Mouse (Mus musculus) frontal cortex, postnatal 14 days (tissue): ENCODE results near the gene C1qbp.
A peak's percentile ranks its signal among the peaks of the same experiment; 100 is the strongest.

ENCODE experiments used
- DNase-seq, 2 experiments: peaks; one replicate each; pipeline ENCODE4 v3.0.0; 2022; ENCODE audit warnings: low spot score in 2 of 2

C1qbp gene

GRCm38 (mm10) chr11:70982557-70983228 is at the start of gene C1qbp:
TSS of gene C1qbp (minus strand) at chr11:70983026.
- DNase-seq: peak; percentile 81 to 90

DNA sequence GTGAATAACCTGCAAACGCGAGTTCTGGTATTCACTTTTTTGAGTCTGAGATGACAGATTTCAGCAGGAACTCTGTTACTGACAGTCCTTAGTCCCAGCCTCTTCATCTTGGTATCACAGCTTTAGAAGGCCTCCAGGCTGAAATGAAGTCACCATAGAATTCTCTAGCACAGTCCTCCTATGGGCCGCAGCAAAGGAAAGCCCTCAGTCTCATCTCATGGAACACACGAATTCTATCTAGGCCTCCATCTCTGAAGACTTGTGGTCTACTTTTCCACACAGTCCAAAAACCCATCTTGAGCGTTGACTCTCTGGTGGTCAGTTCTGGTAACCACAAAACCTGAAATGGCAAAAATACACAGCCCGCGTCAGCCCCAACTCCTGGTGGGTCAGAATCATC is 49.2 kb upstream of the C1qbp start:
- no peak for DNase-seq

GRCm38 (mm10) chr11:71029403-71030118 is 46.7 kb upstream of the C1qbp start:
- no peak for DNase-seq

DNA sequence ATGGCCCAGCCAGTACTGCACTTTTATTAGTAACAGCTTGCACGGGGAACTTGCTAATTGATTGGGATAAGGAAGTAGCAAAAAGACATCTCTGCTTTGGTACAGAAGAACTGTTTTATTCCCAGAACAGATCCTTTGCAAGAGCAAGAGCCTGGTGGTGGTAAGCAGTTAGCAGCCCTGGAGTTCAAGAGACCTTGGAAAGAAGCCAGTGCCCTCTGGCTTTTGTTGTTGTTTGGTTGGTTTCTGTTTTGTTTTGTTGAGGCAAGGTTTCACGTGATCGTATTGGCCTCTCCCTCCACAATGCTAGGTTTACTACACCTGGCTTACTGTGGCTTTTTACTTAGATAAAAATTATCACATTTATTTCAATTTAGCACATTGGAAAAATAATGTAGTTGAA is 45.5 kb upstream of the C1qbp start:
- DNase-seq: no peak

DNA sequence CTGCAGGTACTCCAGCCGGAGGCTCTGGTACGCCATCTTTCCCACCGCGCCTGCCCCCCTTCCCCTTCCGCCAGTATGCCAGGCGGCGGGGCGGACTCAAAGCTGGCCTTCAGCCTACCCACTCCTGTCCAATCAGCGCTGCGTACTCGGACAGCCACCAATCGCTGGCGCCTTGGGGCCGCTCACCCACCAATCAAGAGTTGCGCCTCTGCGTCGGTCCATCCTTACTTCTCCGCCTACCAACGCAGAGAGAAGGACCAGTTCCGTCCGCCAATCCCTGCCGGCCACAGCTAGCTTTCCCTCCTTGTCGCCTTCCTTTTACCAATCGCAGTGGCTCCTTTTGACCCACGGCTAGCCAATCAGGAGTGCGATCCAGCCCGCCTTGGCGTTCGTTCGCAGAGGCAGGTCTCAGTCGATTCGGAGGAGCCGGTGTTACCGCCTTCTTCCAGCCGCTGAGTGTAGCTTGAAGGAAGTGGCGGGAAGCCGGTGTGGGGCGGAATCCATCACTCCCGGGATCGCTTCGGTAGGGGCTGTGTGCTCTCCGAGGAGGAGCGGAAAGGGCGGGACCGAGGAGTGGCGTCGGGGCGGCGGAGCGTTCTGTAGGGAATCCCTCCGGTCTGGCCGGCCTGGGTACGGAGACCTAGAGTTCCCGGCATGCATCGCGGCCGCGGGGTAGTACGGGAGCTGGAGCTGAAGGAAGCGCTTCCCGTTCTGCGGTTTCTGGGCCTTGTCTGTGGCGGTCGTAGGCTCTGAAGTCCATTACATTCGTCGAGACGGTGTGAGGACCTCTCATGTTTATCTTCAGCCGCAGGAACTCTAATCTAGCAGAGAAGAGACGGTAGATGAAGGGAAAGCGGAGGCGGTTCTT is 36.6 kb upstream of the C1qbp start, which contains the start of the genes Mis12 and Derl2:
Gene Mis12 (plus strand): TSS at position 411 of the 868 bp plus-strand sequence.
Gene Derl2 (minus strand): TSS at position 641 of the 868 bp plus-strand sequence.
- DNase-seq: peak; percentile 99 to 100

DNA sequence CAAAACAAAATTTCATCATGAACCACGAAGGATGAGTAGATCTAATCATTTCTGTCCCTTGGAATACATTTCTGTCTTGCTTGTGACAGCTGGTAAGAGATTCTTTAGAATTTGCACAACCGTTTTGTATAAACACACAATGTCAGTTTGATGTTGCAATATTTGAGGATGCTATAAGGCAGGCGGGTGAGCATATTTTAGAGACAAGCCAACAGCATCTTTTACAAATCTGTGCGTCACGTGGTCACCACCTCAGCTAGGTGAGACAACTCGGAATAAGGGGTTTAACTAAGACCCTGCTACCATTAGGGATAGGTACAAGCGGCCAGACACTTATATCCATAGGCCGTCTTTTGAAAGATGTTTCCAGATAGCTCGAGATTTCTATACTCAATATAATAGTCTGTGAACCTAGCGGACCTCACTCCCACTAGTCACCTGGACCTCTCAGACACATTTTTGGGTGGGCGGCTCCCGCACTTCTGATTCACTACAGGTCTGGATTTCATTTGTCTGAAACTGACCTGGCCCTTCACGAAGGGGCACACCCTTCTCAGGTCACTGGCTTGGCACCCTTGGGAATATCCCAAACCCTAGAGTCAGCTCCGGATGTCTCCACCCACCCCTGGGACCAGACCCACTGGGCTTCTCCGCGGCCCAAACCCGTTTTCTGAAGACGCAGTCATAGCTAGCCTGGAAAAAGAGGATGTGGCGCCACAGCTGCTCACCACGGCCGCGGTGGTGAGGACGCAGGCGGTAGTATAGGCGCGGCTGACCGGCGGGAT is 35.8 kb upstream of the C1qbp start:
- no peak for DNase-seq

GRCm38 (mm10) chr11:71017051-71017450 is 34.2 kb upstream of the C1qbp start:
- DNase-seq: no peak

DNA sequence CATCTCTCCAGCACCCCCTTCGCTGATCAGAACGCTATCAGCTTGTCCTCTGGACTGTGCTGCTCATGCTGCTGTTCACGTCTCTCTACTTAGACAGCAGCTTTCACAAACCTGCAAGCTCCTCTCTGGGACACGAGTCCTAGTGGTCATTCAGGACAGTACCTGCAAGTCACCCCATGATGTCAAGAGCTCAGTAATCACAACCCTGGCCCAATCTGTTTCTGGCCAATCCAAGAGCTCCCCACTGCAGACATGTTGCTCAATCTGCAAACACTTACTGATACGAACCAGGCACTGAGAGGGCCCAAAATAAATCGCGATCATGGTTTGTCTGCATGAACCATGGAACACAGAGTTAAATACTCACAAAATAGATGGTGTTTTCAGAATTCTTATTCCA is 29.9 kb upstream of the C1qbp start:
- DNase-seq: no peak

DNA sequence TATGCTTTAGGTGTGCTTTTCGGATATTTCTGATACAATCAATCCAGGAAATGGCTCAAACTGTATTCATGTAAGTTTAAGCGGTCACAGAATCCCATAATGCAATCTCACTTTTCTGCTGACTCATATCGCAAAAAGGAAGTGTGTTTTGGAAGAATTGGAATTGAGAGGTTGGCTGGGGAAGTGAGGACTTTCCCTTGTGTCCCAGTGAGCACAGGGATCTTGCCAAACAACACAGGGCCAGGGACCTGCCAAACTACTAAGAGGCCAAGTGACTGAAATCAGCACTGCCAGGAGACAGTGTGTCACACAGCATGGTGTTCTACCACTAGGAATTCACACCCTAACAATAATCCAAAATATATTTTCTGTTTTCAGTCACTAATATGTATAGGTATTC is 25.5 kb upstream of the C1qbp start:
- DNase-seq: no peak

- DNase-seq: no peak
Observed at GRCm38 (mm10) chr11:71007831-71008230, 25.0 kb upstream of the C1qbp start.

DNA sequence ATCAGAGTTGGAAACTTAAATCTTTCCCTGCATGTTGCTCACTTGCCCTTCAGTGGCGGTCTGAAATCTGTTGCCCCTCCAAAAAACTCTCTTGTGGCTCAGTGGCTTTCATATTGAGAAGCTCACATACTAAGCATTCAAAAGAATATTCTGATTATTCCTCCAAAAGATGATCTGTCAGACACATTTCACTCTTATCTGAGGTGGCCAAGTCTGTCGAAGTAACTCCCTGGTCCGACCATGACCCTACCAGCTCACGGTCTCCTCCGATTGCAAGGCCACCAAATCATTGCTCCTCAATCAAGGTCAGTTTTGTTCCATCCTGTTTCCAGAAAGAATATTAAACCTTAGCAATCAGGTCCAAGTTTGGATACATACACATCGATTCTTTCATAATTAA is 24.2 kb upstream of the C1qbp start:
- no peak for DNase-seq

GRCm38 (mm10) chr11:71005046-71005445 is 22.2 kb upstream of the C1qbp start:
- DNase-seq: no peak

GRCm38 (mm10) chr11:71004316-71004773 is 21.5 kb upstream of the C1qbp start, which contains the start of gene Dhx33:
TSS of gene Dhx33 (minus strand) at chr11:71004437.
- DNase-seq: peak; percentile 94 to 95

DNA sequence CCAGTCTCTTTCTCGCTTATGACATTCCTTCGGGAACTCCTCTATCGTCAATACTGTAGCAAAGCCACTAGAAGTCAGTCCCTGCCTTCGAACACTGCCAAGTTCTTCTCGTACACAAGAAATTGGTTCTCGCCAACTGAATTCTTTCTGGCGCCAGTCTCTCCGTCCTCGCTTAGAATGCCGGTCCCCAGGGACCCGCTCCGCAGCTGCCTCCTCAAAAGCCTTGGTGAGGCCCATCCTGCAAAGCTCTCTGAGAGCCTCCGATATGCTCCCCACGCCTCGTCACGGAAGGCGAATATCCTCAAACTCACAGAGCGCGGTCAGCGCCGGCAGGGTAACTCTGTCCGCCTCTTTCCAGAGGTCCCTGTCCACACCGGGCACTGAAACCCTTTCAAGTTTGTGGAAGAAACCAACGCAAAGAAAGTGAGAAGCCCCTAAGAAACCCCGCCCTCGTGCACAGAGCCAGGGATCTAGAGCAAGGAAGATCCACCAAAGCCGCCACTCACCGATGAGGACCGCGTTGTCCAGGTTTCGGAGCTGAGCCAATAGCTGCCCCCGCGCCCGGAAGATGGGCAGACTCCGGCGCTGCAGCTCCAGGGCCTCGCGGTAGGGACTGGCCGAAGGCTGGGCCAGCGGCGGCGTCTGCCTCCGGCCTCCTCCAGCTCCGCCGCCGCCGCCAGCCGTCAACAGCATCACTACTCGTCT is 20.9 kb upstream of the C1qbp start:
- no peak for DNase-seq

- DNase-seq: no peak
Observed at GRCm38 (mm10) chr11:71001167-71001566, 18.3 kb upstream of the C1qbp start.

- DNase-seq: no peak
Observed at GRCm38 (mm10) chr11:70982030-70982429, 796 bp downstream of the C1qbp start.

- no peak for DNase-seq
Observed at GRCm38 (mm10) chr11:70980751-70981510, 1.9 kb downstream of the C1qbp start.

DNA sequence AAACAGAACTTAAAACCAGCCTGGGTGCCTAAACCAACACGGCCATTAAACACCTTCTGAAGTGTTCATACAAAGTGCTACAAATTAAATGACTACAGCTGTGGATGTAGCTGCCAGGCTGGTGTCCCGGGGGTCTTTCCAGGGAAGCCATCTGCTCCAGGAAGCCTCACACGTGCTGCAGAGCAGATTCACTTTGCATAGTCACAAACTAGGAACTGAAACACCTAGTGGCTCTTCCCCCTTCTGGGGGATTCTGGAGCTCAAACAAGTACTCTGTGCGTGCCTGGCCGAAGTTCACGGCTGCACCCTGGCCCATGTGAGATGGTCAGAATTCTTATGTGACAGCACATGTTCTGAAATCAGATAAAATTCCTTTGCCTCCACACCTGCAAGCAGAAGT is 2.6 kb downstream of the C1qbp start:
- no peak for DNase-seq

DNA sequence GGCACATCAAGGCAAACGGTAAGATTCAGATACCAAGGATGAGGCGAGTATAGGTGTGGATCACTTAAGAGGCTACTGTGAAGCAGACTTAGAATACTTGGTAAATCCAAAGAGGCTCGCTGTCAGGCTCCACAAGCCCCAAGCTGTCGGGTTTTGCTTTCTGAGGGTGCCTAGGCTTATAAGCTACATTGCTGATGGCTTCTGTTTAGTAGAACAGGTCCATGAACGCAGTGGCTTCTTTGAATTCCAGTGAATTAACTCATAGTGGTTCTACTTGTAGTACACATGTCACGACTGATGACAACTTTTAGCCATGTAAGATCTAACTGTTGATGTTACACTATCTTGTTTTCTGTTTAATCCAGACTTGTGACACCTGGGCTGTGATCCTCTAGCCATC is 5.5 kb downstream of the C1qbp start:
- no peak for DNase-seq

DNA sequence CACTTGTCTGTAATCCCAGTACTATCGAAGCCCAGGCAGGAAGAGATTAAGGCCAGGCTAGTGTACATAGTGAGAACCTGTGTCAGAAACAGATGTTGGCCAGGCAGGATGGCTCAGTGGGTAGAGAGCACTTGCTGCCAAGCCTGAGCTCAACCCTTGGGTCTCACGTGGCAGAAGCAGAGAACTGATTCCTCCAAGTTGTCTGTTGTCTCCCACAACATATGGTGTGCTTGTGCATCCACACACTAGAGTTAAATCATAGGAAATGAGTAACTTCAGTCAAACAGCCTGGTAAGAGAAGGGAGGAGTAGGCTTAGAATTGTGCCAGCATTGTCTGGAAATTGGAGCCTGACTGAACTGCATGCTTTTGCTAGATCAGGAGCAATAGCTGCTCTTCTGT is 7.6 kb downstream of the C1qbp start:
- no peak for DNase-seq
